Mouse (Mus musculus) urinary bladder, postnatal 4 days (tissue): ENCODE data around the gene Gm906.
"Not testable (repeated sequence)": the region's sequence is repeated elsewhere in the genome, so short reads cannot be mapped to it uniquely, and the experiment has no call there.

Source experiments
- DNase-seq, 2 experiments: peaks; one replicate each; pipeline ENCODE4 v3.0.0; 2021 to 2022; ENCODE audit warnings: low spot score in 2 of 2

Gm906 gene

GRCm38 (mm10) chr13:50250208-50250607, at the start of gene Gm906:
Gene Gm906, minus strand, starts transcription at chr13:50250308.
- not testable (repeated sequence) for DNase-seq

- not testable (repeated sequence) for DNase-seq
Observed at GRCm38 (mm10) chr13:50283308-50283707, 33.2 kb upstream of the Gm906 start.

DNA sequence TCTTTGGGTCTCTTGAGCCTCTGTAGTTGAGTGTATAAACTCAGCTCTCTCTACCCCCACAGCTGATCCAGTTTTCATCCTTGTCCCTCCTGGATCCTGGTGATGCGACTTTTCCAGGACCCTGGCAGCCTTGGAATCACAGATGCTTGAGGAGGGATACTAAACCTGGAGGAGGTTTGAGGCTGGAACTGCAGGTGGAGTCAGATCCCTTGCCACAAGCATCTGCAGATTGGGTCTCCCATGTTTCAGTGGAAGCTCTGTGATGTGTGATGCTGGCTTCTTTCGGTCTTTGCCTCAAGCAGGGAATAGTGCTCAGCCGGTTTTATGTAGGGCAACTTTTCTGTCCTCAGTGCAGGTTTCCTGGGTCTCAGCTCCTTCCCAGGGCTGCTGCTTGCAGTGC, 13.6 kb downstream of the Gm906 start:
- DNase-seq: no peak

DNA sequence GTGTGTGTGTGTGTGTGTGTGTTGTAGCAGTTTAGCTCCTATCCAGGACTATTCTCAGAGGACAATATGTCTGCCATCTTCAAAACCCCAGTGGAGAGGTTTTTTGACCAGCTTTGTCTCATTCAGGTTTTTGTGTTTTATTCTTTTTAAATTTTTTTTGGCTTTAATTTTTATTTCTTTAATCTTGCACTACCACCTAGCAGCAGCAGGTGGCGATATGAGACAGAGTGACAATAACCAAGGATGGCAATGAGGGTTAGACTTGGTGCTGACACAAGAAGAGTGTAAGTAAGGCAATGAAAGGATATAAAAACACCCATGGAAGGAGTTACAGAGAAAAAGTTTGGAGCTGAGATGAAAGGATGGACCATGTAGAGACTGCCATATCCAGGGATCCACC, 38.3 kb downstream of the Gm906 start:
- not testable (repeated sequence) for DNase-seq

DNA sequence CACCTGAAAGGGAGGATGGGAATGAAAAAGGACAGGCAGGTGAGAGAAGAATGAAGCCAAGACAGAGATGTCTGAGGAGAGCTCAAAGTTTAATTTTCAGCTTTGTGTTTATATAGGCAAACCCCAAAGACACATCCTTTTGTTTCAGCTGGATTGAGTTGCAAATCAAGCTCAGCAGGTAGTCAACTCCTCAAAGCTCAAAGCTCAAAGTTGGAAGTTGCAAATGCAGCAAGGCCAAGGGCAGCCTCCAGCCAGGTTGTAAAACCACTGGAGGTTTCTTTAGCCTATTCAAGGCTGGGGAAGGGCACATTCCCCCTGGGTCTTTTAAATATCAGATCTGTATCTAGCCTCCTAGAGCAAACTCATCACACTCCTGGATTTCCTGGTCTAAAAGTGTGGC, 39.9 kb downstream of the Gm906 start:
- not testable (repeated sequence) for DNase-seq

- DNase-seq: not testable (repeated sequence)
Observed at GRCm38 (mm10) chr13:50209651-50210050, 40.5 kb downstream of the Gm906 start.

GRCm38 (mm10) chr13:50207966-50208365, 42.1 kb downstream of the Gm906 start:
- no peak for DNase-seq

DNA sequence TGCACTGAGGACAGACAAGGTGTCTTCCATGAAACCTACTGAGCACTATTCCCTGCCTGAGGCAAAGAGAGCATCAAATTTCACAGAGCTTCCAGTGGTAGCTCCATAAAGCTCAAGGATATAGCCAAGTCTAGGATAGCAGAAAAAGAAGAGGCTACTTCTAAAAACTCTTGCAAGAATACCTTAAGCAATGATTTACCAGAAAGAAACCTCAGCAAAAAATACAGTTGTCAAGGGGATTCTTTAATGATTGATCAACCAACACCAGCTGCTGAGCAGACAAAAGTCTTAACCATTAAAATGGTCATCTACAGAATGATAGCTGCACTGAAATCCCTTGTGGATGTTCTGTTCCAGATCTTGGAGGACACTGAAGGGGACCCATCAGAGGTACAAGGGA, 53.3 kb downstream of the Gm906 start:
- not testable (repeated sequence) for DNase-seq
